Mouse (Mus musculus) heart, embryonic 16.5 days (tissue): ENCODE data around the gene Tbc1d22a. TPM values are rescaled to one million over a fixed set of nuclear protein-coding genes. Genes with fewer than 3 reads are reported as not detected.

Experiments
- ATAC-seq: fragments of 200-750 bp; cut with Nextera tagmentation; replicated peaks from 2 replicates; pipeline ENCODE4 v1.8.0; 2017; ENCODE audit warnings: moderate number of reproducible peaks; ENCODE audit not compliant: insufficient read depth, low FRiP score; ENCODE audit errors: extremely low read depth
- H3K27ac ChIP-seq: fragments of 300-500 bp; sonication (generic); 2 replicates; pipeline ENCODE4 v1.5.1; 2014; ENCODE audit warnings: mild to moderate bottlenecking, low read length, control low read depth, moderate library complexity
- H3K27me3 ChIP-seq: fragments of 300-500 bp; sonication (generic); 2 replicates; pipeline ENCODE4 v1.6.1; 2014; ENCODE audit warnings: low read length, mixed read lengths; ENCODE audit not compliant: control insufficient read depth, insufficient read depth
- H3K36me3 ChIP-seq: fragments of 300-500 bp; sonication (generic); 2 replicates; pipeline ENCODE4 v1.6.1; 2014; ENCODE audit not compliant: control insufficient read depth, insufficient read depth
- H3K4me1 ChIP-seq: fragments of 300-500 bp; sonication (generic); 2 replicates; pipeline ENCODE4 v1.6.1; 2014; ENCODE audit warnings: low read length, mixed read lengths; ENCODE audit not compliant: control insufficient read depth, insufficient read depth
- H3K4me2 ChIP-seq: fragments of 300-500 bp; sonication (generic); 2 replicates; pipeline ENCODE4 v1.6.1; 2014; ENCODE audit warnings: low read depth, mild to moderate bottlenecking, control low read depth, low read length
- H3K4me3 ChIP-seq: fragments of 300-500 bp; sonication (generic); 2 replicates; pipeline ENCODE4 v1.5.1; 2014; ENCODE audit warnings: mild to moderate bottlenecking, control low read depth, low read length
- H3K9ac ChIP-seq: fragments of 300-500 bp; sonication (generic); 2 replicates; pipeline ENCODE4 v1.6.1; 2014; ENCODE audit warnings: low read length, control low read depth
- H3K9me3 ChIP-seq: fragments of 300-500 bp; sonication (generic); replicated peaks from 2 replicates; pipeline ENCODE4 v1.6.1; 2016; ENCODE audit warnings: low read length; ENCODE audit not compliant: control insufficient read depth
- WGBS: fragments of 180-500 bp; shearing (Covaris S2); extraction: QIAGEN DNeasy Blood & Tissue Kit; methylation state at CpG from one replicate; pipeline ENCODE4 v1.1.7; 2014; 5-methylcytosine and 5-hydroxymethylcytosine counted together
- polyA plus RNA-seq: library from polyadenylated mRNA; unstranded; fragments of >200 nt; fragmentation: Nextera tagmentation; extraction: Ambion mirVana; gene quantifications from 2 replicates; pipeline ENCODE4 v1.2.1, GENCODE M21; 2015

Gene Tbc1d22a
- polyA plus RNA-seq, 1 experiment from 2014 or later = 11.5 TPM

DNA sequence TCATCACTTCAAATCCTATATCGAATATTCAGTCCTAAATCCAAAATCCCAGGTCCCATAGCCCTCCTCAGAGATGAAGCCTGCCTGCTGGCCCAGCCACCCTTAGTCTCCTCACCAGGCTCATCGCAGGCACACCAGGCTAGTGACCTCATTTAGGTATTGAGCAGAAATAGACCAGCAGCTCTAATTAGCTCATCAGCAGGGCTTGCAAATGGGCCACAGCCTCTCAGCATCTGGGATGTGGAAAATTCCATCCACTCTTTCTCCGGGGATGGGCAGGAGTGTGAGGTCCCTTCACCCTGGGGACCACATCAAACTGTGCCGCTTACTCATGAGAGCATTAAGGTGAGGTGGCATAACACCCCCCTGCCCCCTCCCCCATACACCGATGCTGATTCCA is 15.2 kb upstream of the Tbc1d22a start:
- 68% methylated on average over 5 of the region's 5 CpGs for WGBS
- no peak for ATAC-seq
- H3K27me3 ChIP-seq = no peaks in the 10 kb centered on the region
- H3K4me2 ChIP-seq = no peak overlapping the region
- H3K4me3 ChIP-seq = no peak overlapping the region
- peaks cover 8% of the 10 kb centered on the region; the same call in 1 of the 2 replicates for H3K4me1 ChIP-seq
- no peaks in the 10 kb centered on the region for H3K9me3 ChIP-seq
- H3K36me3 ChIP-seq = no peaks in the 10 kb centered on the region
- H3K9ac ChIP-seq = no peak overlapping the region
- H3K27ac ChIP-seq = no peak overlapping the region

DNA sequence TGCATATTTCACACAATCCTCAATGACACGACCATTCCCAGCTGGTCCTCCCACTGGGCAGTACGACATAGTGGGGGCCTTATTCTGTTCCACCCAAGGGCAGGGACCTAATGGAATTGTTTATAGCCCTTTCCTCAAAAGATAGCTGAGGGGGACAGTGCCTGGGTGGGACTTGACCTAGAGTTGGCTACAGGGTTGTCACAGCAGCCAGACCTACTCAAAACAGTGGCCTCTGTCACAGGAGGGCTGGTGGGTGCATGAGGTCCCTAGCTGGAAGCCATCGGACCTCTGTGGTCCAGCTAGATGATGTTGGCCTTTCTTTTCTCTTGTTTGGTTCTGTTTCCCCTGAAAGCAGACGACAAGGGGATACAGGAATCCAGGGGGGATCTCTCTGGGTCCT is 14.8 kb upstream of the Tbc1d22a start:
- Histone ChIP-seq H3K4me1 (peaks cover 8% of the 10 kb centered on the region; the same call in 1 of the 2 replicates), H3K9me3 (no peaks in the 10 kb centered on the region), H3K4me3 (no peak overlapping the region), H3K27me3 (no peaks in the 10 kb centered on the region), H3K27ac (no peak overlapping the region), H3K9ac (no peak overlapping the region), H3K36me3 (no peaks in the 10 kb centered on the region), H3K4me2 (no peak overlapping the region)
- no peak for ATAC-seq
- WGBS = 64% methylated on average over 4 of the region's 4 CpGs

DNA sequence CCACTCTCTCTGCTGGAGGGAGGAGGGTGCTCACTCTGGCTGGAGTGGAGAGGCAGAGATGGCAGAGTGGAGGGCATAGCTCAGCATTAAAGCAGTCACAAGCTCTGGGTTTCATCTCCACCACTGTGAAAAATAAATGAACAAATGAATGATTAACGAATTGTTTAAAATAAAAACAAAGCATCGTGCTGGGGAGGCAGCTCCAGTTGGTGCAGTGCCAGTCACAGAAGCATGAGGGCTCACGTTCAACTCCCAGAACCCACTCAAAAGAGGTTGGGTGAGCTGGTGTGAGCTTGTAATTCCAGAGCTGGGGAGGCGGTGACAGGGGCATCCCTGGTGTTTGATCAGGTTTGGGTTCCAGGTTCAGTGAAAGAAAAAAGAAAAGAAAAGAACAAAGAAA is 14.1 kb upstream of the Tbc1d22a start:
- WGBS = 48% methylated on average over 4 of the region's 4 CpGs

DNA sequence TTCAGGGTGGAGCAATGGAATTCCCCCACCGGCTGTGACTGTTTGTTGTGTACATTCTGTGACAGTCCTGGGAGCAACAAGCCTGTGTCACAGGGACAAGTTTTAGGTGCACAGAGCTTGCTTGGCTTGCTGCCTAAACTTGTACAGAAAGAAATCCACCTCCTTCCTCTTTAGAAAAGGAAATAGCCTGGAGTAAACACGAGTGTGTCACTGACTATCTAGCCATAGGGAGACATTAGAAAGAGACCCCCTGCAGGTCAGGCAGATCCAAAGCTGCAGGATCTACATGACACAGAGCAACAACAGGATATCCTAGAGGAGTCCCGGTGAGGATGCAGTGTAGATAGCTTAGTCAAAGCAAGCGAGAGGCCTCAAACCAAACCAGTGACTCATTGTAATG is 13.2 kb upstream of the Tbc1d22a start:
- ATAC-seq = 0 out of 2 replicates have a peak, but pooled peaks have one; percentile 35

More for the DNA sequence above, 14.1 kb upstream of the Tbc1d22a start:
- no peak for ATAC-seq
- Histone ChIP-seq H3K4me2 (no peak overlapping the region), H3K9me3 (0 out of 2 replicates have a peak, but pooled peaks cover 1% of the 10 kb centered on the region), H3K4me1 (peaks cover 8% of the 10 kb centered on the region; the same call in 1 of the 2 replicates), H3K27ac (no peak overlapping the region), H3K4me3 (no peak overlapping the region), H3K36me3 (no peaks in the 10 kb centered on the region), H3K27me3 (no peaks in the 10 kb centered on the region), H3K9ac (no peak overlapping the region)

GRCm38 (mm10) chr15:86201696-86202330 is 12.4 kb upstream of the Tbc1d22a start:
- whole genome bisulfite sequencing = 72% methylated on average over 9 of the region's 9 CpGs
- Histone ChIP-seq H3K36me3 (no peaks in the 10 kb centered on the region), H3K4me1 (peaks cover 8% of the 10 kb centered on the region; the same call in 1 of the 2 replicates), H3K9ac (no peak overlapping the region), H3K4me3 (no peak overlapping the region), H3K4me2 (no peak overlapping the region), H3K27ac (no peak overlapping the region; the same call in none of the 2 replicates), H3K27me3 (no peaks in the 10 kb centered on the region), H3K9me3 (0 out of 2 replicates have a peak, but pooled peaks cover 2% of the 10 kb centered on the region)
- ATAC-seq = no peak

More for the DNA sequence above, 13.2 kb upstream of the Tbc1d22a start:
- Histone ChIP-seq H3K4me1 (peaks cover 8% of the 10 kb centered on the region; the same call in 1 of the 2 replicates), H3K27ac (peak overlapping the region; percentile 49), H3K9ac (no peak overlapping the region), H3K9me3 (0 out of 2 replicates have a peak, but pooled peaks cover 2% of the 10 kb centered on the region), H3K4me2 (no peak overlapping the region), H3K4me3 (no peak overlapping the region), H3K27me3 (no peaks in the 10 kb centered on the region), H3K36me3 (no peaks in the 10 kb centered on the region)
- whole genome bisulfite sequencing = 24% methylated on average over 4 of the region's 4 CpGs

DNA sequence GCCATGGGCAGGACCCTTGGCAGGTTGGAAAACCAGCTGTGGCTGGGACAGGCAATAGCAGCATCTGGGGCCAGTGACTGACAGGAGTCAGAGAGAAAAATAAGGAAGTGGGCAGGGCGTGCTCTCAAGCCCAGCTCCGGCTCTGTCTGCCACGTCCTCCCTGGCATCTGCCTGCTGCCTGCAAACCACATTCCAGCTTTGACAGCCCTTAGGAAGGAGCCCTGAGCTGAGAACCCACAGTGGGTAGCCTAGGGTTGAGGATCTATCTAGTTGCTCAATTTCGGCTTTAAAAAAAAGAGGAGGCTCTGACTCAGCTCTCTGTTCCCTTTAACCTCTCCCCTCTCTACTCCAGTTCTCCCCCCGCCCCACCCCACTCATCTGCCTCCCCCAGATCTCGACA is 11.6 kb upstream of the Tbc1d22a start:
- H3K36me3 ChIP-seq = no peaks in the 10 kb centered on the region
- no peak overlapping the region for H3K9ac ChIP-seq
- no peak overlapping the region for H3K4me3 ChIP-seq
- H3K4me1 ChIP-seq = peaks cover 8% of the 10 kb centered on the region; the same call in 1 of the 2 replicates
- H3K4me2 ChIP-seq = no peak overlapping the region
- 0 out of 2 replicates have a peak, but pooled peaks cover 2% of the 10 kb centered on the region for H3K9me3 ChIP-seq
- WGBS = 41% methylated on average over 6 of the region's 6 CpGs
- H3K27ac ChIP-seq = peak overlapping the region; percentile 35
- ATAC-seq = no peak
- no peaks in the 10 kb centered on the region for H3K27me3 ChIP-seq

GRCm38 (mm10) chr15:86203292-86203793 is 10.9 kb upstream of the Tbc1d22a start:
- Histone ChIP-seq H3K36me3 (no peaks in the 10 kb centered on the region), H3K27me3 (no peaks in the 10 kb centered on the region), H3K9ac (no peak overlapping the region), H3K27ac (peak overlapping the region; percentile 61; the same call in 1 of the 2 replicates), H3K4me1 (peaks cover 8% of the 10 kb centered on the region; the same call in 1 of the 2 replicates), H3K9me3 (0 out of 2 replicates have a peak, but pooled peaks cover 2% of the 10 kb centered on the region), H3K4me3 (no peak overlapping the region), H3K4me2 (no peak overlapping the region)
- ATAC-seq = no peak
- WGBS = 84% methylated on average over 7 of the region's 7 CpGs

GRCm38 (mm10) chr15:86203942-86204561 is 10.2 kb upstream of the Tbc1d22a start:
- Histone ChIP-seq H3K27ac (peak overlapping the region; percentile 61), H3K9me3 (0 out of 2 replicates have a peak, but pooled peaks cover 2% of the 10 kb centered on the region), H3K27me3 (no peaks in the 10 kb centered on the region), H3K4me3 (peak overlapping the region; percentile 11; the same call in 1 of the 2 replicates), H3K9ac (no peak overlapping the region), H3K36me3 (no peaks in the 10 kb centered on the region), H3K4me2 (peak overlapping the region; percentile 31; the same call in 1 of the 2 replicates), H3K4me1 (peaks cover 7% of the 10 kb centered on the region; the same call in 1 of the 2 replicates)
- WGBS = 30% methylated on average over 7 of the region's 7 CpGs
- peak; percentile 37; the same call in 1 of the 2 replicates for ATAC-seq
